Mouse (Mus musculus) stomach, embryonic 16.5 days (tissue): ENCODE results near the gene Sh3bp5. TPM values are rescaled to one million over a fixed set of nuclear protein-coding genes. Genes with fewer than 3 reads are reported as not detected.

Source experiments
- ATAC-seq: fragments of 200-750 bp; cut with Nextera tagmentation; 2 replicates; pipeline ENCODE4 v1.8.0; 2017; ENCODE audit warnings: moderate number of reproducible peaks, moderate TSS enrichment; ENCODE audit not compliant: insufficient read depth, low FRiP score
- H3K27ac ChIP-seq: fragments of 300-500 bp; sonication (generic); 2 replicates; pipeline ENCODE4 v1.5.1; 2014; ENCODE audit warnings: low read length
- H3K27me3 ChIP-seq: fragments of 300-500 bp; sonication (generic); 2 replicates; pipeline ENCODE4 v1.6.1; 2014; ENCODE audit warnings: low read length, control low read depth, mixed read lengths; ENCODE audit not compliant: control insufficient read depth, insufficient read depth
- H3K36me3 ChIP-seq: fragments of 300-500 bp; sonication (generic); 2 replicates; pipeline ENCODE4 v1.6.1; 2014; ENCODE audit warnings: low read length; ENCODE audit not compliant: control insufficient read depth, insufficient read depth
- H3K4me1 ChIP-seq: fragments of 300-500 bp; sonication (generic); 2 replicates; pipeline ENCODE4 v1.6.1; 2014; ENCODE audit warnings: low read length, control low read depth, mixed read lengths; ENCODE audit not compliant: control insufficient read depth, insufficient read depth
- H3K4me2 ChIP-seq: fragments of 300-500 bp; sonication (generic); 2 replicates; pipeline ENCODE4 v1.6.1; 2014; ENCODE audit warnings: low read depth, low read length, mixed read lengths
- H3K4me3 ChIP-seq: fragments of 300-500 bp; sonication (generic); replicated peaks from 2 replicates; pipeline ENCODE4 v1.5.1; 2014; ENCODE audit warnings: mild to moderate bottlenecking, low read length
- H3K9ac ChIP-seq: fragments of 300-500 bp; sonication (generic); 2 replicates; pipeline ENCODE4 v1.6.1; 2014; ENCODE audit warnings: low read length
- H3K9me3 ChIP-seq: fragments of 300-500 bp; sonication (generic); replicated peaks from 2 replicates; pipeline ENCODE4 v1.6.1; 2016; ENCODE audit warnings: low read length, control low read depth; ENCODE audit not compliant: control insufficient read depth
- WGBS: fragments of 180-500 bp; shearing (Covaris S2); extraction: QIAGEN DNeasy Blood & Tissue Kit; methylation state at CpG from one replicate; pipeline ENCODE4 v1.1.7; 2014; 5-methylcytosine and 5-hydroxymethylcytosine counted together
- polyA plus RNA-seq: library from polyadenylated mRNA; unstranded; fragments of >200 nt; fragmentation: Nextera tagmentation; extraction: Ambion mirVana; gene quantifications from 2 replicates; pipeline ENCODE4 v1.2.1, GENCODE M21; 2015

Gene Sh3bp5
- polyA plus RNA-seq, 1 experiment from 2014 or later = 20.0 TPM

DNA sequence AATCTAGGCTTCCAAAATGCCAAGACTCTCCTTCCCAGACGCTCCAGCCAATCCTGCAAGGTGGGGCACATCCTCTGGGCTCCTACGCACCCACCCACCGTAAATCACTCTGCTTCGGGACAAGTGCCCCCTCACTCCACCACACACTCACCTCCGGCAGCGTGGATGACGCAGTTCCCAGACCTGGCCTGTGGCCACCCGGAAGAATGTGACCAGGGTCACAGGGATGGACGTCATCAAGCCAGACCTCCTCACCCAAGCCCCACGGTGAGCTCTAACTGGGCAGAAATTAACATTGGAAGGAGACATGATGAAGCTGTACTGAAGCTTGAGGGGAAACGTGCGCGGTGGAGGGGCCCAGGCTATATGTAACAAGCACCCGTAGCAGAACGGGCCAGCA is 28.7 kb downstream of the Sh3bp5 start:
- no peak overlapping the region for H3K4me2 ChIP-seq
- no peak overlapping the region for H3K4me3 ChIP-seq
- H3K27ac ChIP-seq = peak overlapping the region; percentile 43; the same call in 1 of the 2 replicates
- H3K9me3 ChIP-seq = no peaks in the 10 kb centered on the region
- no peaks in the 10 kb centered on the region for H3K36me3 ChIP-seq
- H3K4me1 ChIP-seq = peaks cover 4% of the 10 kb centered on the region; the same call in 1 of the 2 replicates
- WGBS = 66% methylated on average over 15 of the region's 15 CpGs
- no peaks in the 10 kb centered on the region for H3K27me3 ChIP-seq
- no peak overlapping the region for H3K9ac ChIP-seq
- no peak for ATAC-seq

GRCm38 (mm10) chr14:31406154-31406810 is 29.6 kb downstream of the Sh3bp5 start:
- ATAC-seq = no peak
- Histone ChIP-seq H3K27me3 (no peaks in the 10 kb centered on the region), H3K27ac (no peak overlapping the region), H3K4me1 (peaks cover 5% of the 10 kb centered on the region), H3K4me2 (no peak overlapping the region), H3K4me3 (no peak overlapping the region), H3K36me3 (no peaks in the 10 kb centered on the region), H3K9me3 (no peaks in the 10 kb centered on the region), H3K9ac (no peak overlapping the region)
- WGBS = 87% methylated on average over 12 of the region's 12 CpGs

GRCm38 (mm10) chr14:31405652-31406051 is 30.2 kb downstream of the Sh3bp5 start:
- ATAC-seq = no peak
- WGBS = 80% methylated on average over 6 of the region's 6 CpGs
- H3K4me1 ChIP-seq = peaks cover 10% of the 10 kb centered on the region
- no peak overlapping the region for H3K9ac ChIP-seq
- H3K9me3 ChIP-seq = no peaks in the 10 kb centered on the region
- no peaks in the 10 kb centered on the region for H3K27me3 ChIP-seq
- H3K36me3 ChIP-seq = no peaks in the 10 kb centered on the region
- no peak overlapping the region for H3K27ac ChIP-seq
- H3K4me2 ChIP-seq = no peak overlapping the region
- H3K4me3 ChIP-seq = no peak overlapping the region

DNA sequence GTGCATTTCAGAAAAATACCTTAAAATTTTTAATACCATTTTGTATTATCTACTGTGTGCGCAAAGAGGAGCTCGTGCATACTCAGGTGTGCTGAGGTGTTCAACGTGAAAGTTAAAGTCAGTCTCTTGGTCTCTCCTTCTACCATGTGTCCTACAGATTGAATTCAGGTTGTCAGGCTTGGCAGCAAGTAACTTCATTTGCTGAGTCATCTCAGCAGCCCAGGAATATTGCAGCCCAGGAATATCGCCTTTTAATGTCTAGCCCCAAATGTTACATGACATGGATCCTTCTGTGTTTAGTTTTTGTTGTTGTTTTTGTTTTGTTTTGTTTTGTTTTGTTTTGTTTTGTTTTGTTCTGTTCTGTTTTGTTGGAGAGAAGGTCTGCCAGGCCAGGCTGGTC is 31.2 kb downstream of the Sh3bp5 start:
- no peak for ATAC-seq
- Histone ChIP-seq H3K36me3 (no peaks in the 10 kb centered on the region), H3K27me3 (no peaks in the 10 kb centered on the region), H3K4me2 (no peak overlapping the region), H3K9ac (no peak overlapping the region), H3K27ac (no peak overlapping the region), H3K4me3 (no peak overlapping the region), H3K9me3 (no peaks in the 10 kb centered on the region), H3K4me1 (peaks cover 10% of the 10 kb centered on the region)
- WGBS = 86% methylated on average over 4 of the region's 4 CpGs

GRCm38 (mm10) chr14:31403995-31404394 is 31.9 kb downstream of the Sh3bp5 start:
- Histone ChIP-seq H3K4me2 (no peak overlapping the region), H3K27ac (no peak overlapping the region), H3K36me3 (no peaks in the 10 kb centered on the region), H3K27me3 (no peaks in the 10 kb centered on the region), H3K4me1 (peaks cover 10% of the 10 kb centered on the region), H3K4me3 (no peak overlapping the region), H3K9me3 (no peaks in the 10 kb centered on the region), H3K9ac (no peak overlapping the region)
- WGBS = 56% methylated on average over 8 of the region's 8 CpGs
- peak; percentile 53; the same call in 1 of the 2 replicates for ATAC-seq

- H3K27me3 ChIP-seq = no peaks in the 10 kb centered on the region
- no peak overlapping the region for H3K4me3 ChIP-seq
- H3K27ac ChIP-seq = no peak overlapping the region
- H3K4me1 ChIP-seq = peaks cover 10% of the 10 kb centered on the region
- no peak overlapping the region for H3K9ac ChIP-seq
- no peak overlapping the region for H3K4me2 ChIP-seq
- ATAC-seq = no peak
- no peaks in the 10 kb centered on the region for H3K9me3 ChIP-seq
- no peaks in the 10 kb centered on the region for H3K36me3 ChIP-seq
- WGBS = 61% methylated on average over 9 of the region's 9 CpGs
Measured at GRCm38 (mm10) chr14:31403556-31403955, 32.3 kb downstream of the Sh3bp5 start.

DNA sequence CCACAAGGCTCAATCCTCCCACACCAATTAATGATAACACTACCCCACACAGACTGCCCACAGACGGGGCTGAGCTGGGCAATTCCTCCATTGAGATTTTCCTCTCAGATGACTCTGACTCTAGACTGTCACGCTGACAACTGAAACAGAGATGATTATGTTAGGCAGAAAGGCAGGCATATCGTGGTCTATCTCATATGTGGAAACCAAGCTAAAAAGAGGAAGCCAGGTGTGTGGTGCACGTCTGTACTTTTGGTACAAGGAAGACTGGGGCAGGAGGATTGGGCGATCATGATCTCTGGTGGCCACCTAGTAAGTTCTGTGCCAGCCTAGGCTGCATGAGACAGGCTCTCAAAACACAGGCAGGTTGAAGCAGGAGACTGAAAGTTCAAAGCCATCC is 33.2 kb downstream of the Sh3bp5 start:
- 78% methylated on average over 5 of the region's 5 CpGs for WGBS
- Histone ChIP-seq H3K4me3 (no peak overlapping the region), H3K9me3 (no peaks in the 10 kb centered on the region), H3K27me3 (no peaks in the 10 kb centered on the region), H3K4me1 (peaks cover 12% of the 10 kb centered on the region), H3K36me3 (no peaks in the 10 kb centered on the region), H3K27ac (no peak overlapping the region), H3K4me2 (no peak overlapping the region), H3K9ac (no peak overlapping the region; the same call in 1 of the 2 replicates)
- no peak for ATAC-seq

DNA sequence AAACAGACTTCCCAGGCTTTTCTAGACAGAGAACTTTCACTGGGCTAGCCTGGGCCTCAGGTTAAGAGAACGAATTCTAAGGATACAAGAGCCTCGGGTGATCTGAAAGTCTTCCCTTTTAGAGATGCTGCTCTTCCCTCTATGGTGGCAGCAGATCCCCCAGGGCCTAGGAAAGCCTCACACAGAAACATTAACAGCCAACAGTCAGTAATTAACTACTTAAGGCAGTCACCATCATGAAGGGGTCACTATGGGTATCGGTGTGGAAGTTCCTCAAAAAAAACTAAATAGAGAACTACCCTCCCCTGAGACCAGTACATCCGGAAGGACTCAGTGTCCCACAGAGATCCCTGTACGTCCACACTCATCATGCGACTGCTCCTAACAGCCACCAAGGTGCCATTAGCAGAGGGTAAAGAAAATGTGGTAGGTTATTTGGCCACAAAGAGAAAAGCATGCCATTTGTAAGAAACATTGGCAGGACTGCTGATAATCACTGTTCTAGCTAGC is 33.9 kb downstream of the Sh3bp5 start:
- Histone ChIP-seq H3K27me3 (no peaks in the 10 kb centered on the region), H3K27ac (peak overlapping the region; percentile 78; the same call in 1 of the 2 replicates), H3K9me3 (no peaks in the 10 kb centered on the region), H3K36me3 (no peaks in the 10 kb centered on the region), H3K9ac (no peak overlapping the region; the same call in 1 of the 2 replicates), H3K4me1 (peaks cover 17% of the 10 kb centered on the region), H3K4me2 (no peak overlapping the region), H3K4me3 (no peak overlapping the region)
- 76% methylated on average over 6 of the region's 6 CpGs for WGBS
- ATAC-seq = no peak

DNA sequence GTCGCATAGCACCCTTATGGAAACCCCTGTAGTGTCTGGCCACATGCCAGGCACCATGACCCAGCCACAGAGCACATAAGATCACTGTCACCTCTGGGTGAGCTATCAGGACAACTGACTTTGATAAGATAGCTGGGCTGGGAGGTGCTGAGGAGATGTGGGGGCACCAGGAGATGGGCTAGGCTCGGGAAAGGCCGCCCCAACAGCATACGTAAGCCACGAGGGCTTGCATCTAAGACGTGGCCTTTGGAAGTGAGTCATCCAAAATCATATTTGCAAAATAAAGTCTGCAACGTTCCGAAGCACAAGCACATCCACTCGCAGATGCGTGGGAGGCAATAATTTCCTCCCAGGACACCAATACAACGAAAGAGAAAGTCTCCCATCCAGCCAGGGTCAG is 35.0 kb downstream of the Sh3bp5 start:
- H3K27ac ChIP-seq = peak overlapping the region; percentile 78; the same call in 1 of the 2 replicates

More for the DNA sequence above, 35.0 kb downstream of the Sh3bp5 start:
- no peak for ATAC-seq
- peaks cover 17% of the 10 kb centered on the region for H3K4me1 ChIP-seq
- no peaks in the 10 kb centered on the region for H3K9me3 ChIP-seq
- no peak overlapping the region for H3K9ac ChIP-seq
- H3K27me3 ChIP-seq = no peaks in the 10 kb centered on the region
- 65% methylated on average over 11 of the region's 11 CpGs for WGBS
- H3K4me2 ChIP-seq = no peak overlapping the region
- H3K4me3 ChIP-seq = no peak overlapping the region
- H3K36me3 ChIP-seq = no peaks in the 10 kb centered on the region
